Mouse (Mus musculus): ENCODE measurements at regions not wholly inside any gene's neighbourhood (a gene's known extent, or its start where the extent isn't known, plus 50 kb on each side); places are given as distances from the start of the nearest gene placed in this dataset.

GRCm38 (mm10) chr3:68808866-68809265 is 60.5 kb upstream of the 1110032F04Rik start:
- DNase-seq (ENCODE audit: low spot score) (no peak), ATAC-seq (replicated peaks; ENCODE audit: insufficient number of reproducible peaks, low FRiP score, low TSS enrichment, low read depth) (no peak)
- Histone ChIP-seq H3K27ac (replicated peaks; ENCODE audit: low read depth, low read length) (no peak overlapping the region), H3K9me3 (replicated peaks; ENCODE audit: control insufficient read depth, low read length) (no peaks in the 10 kb centered on the region), H3K4me1 (ENCODE audit: control insufficient read depth, insufficient read depth, low read length) (no peaks in the 10 kb centered on the region), H3K4me3 (ENCODE audit: low read depth, low read length) (no peak overlapping the region), H3K27me3 (ENCODE audit: control insufficient read depth, insufficient read depth, low read length) (no peaks in the 10 kb centered on the region), H3K9ac (replicated peaks; ENCODE audit: low read length) (no peak overlapping the region), H3K36me3 (replicated peaks; ENCODE audit: control insufficient read depth, insufficient read depth, low read depth, low read length) (no peaks in the 10 kb centered on the region), H3K4me2 (ENCODE audit: low read depth, low read length) (no peak overlapping the region)
- 86% methylated on average over 2 of the region's 2 CpGs for WGBS

- 83% methylated on average over 3 of the region's 3 CpGs for WGBS
- no peak for ATAC-seq (replicated peaks; ENCODE audit: insufficient number of reproducible peaks, low FRiP score, low TSS enrichment, low read depth)
- H3K4me1 ChIP-seq (ENCODE audit: control insufficient read depth, insufficient read depth, low read length): no peaks in the 10 kb centered on the region
These were observed 55.9 kb upstream of the 1110032F04Rik start for GRCm38 (mm10) chr3:68813461-68813860.

GRCm38 (mm10) chr3:68814011-68814690 is 55.2 kb upstream of the 1110032F04Rik start:
- H3K27me3 ChIP-seq (ENCODE audit: control insufficient read depth, insufficient read depth, low read length): no peaks in the 10 kb centered on the region
- WGBS: 88% methylated on average over 9 of the region's 9 CpGs
- ATAC-seq (replicated peaks; ENCODE audit: insufficient number of reproducible peaks, low FRiP score, low TSS enrichment, low read depth): no peak

More at GRCm38 (mm10) chr3:68813461-68813860, 55.9 kb upstream of the 1110032F04Rik start:
- no peak for DNase-seq (ENCODE audit: low spot score)
- Histone ChIP-seq H3K4me2 (ENCODE audit: low read depth, low read length) (no peak overlapping the region), H3K27ac (replicated peaks; ENCODE audit: low read depth, low read length) (no peak overlapping the region), H3K27me3 (ENCODE audit: control insufficient read depth, insufficient read depth, low read length) (no peaks in the 10 kb centered on the region), H3K9me3 (replicated peaks; ENCODE audit: control insufficient read depth, low read length) (no peaks in the 10 kb centered on the region), H3K4me3 (ENCODE audit: low read depth, low read length) (no peak overlapping the region), H3K9ac (replicated peaks; ENCODE audit: low read length) (no peak overlapping the region), H3K36me3 (replicated peaks; ENCODE audit: control insufficient read depth, insufficient read depth, low read depth, low read length) (no peaks in the 10 kb centered on the region)

GRCm38 (mm10) chr3:68815621-68816020 is 53.8 kb upstream of the 1110032F04Rik start:
- ATAC-seq (replicated peaks; ENCODE audit: insufficient number of reproducible peaks, low FRiP score, low TSS enrichment, low read depth): no peak
- Histone ChIP-seq H3K4me1 (ENCODE audit: control insufficient read depth, insufficient read depth, low read length) (no peaks in the 10 kb centered on the region), H3K27me3 (ENCODE audit: control insufficient read depth, insufficient read depth, low read length) (no peaks in the 10 kb centered on the region), H3K27ac (replicated peaks; ENCODE audit: low read depth, low read length) (no peak overlapping the region), H3K9me3 (replicated peaks; ENCODE audit: control insufficient read depth, low read length) (no peaks in the 10 kb centered on the region), H3K4me2 (ENCODE audit: low read depth, low read length) (no peak overlapping the region), H3K4me3 (ENCODE audit: low read depth, low read length) (no peak overlapping the region), H3K36me3 (replicated peaks; ENCODE audit: control insufficient read depth, insufficient read depth, low read depth, low read length) (no peaks in the 10 kb centered on the region), H3K9ac (replicated peaks; ENCODE audit: low read length) (no peak overlapping the region)
- DNase-seq (ENCODE audit: low spot score): no peak
- WGBS: 88% methylated on average over 6 of the region's 6 CpGs

More at GRCm38 (mm10) chr3:68814011-68814690, 55.2 kb upstream of the 1110032F04Rik start:
- no peak for DNase-seq (ENCODE audit: low spot score)
- Histone ChIP-seq H3K9ac (replicated peaks; ENCODE audit: low read length) (no peak overlapping the region), H3K4me3 (ENCODE audit: low read depth, low read length) (no peak overlapping the region), H3K4me1 (ENCODE audit: control insufficient read depth, insufficient read depth, low read length) (no peaks in the 10 kb centered on the region), H3K36me3 (replicated peaks; ENCODE audit: control insufficient read depth, insufficient read depth, low read depth, low read length) (no peaks in the 10 kb centered on the region), H3K9me3 (replicated peaks; ENCODE audit: control insufficient read depth, low read length) (no peaks in the 10 kb centered on the region), H3K4me2 (ENCODE audit: low read depth, low read length) (no peak overlapping the region), H3K27ac (replicated peaks; ENCODE audit: low read depth, low read length) (no peak overlapping the region)

GRCm38 (mm10) chr3:68817321-68817720 is 52.1 kb upstream of the 1110032F04Rik start:
- H3K27me3 ChIP-seq (ENCODE audit: control insufficient read depth, insufficient read depth, low read length): no peaks in the 10 kb centered on the region
- no peak overlapping the region for H3K27ac ChIP-seq (replicated peaks; ENCODE audit: low read depth, low read length)
- H3K4me1 ChIP-seq (ENCODE audit: control insufficient read depth, insufficient read depth, low read length): no peaks in the 10 kb centered on the region
- no peak overlapping the region for H3K4me3 ChIP-seq (ENCODE audit: low read depth, low read length)
- H3K9ac ChIP-seq (replicated peaks; ENCODE audit: low read length): no peak overlapping the region
- ATAC-seq (replicated peaks; ENCODE audit: insufficient number of reproducible peaks, low FRiP score, low TSS enrichment, low read depth): no peak
- DNase-seq (ENCODE audit: low spot score): no peak
- WGBS: 78% methylated on average over 2 of the region's 2 CpGs
- H3K36me3 ChIP-seq (replicated peaks; ENCODE audit: control insufficient read depth, insufficient read depth, low read depth, low read length): no peaks in the 10 kb centered on the region
- no peak overlapping the region for H3K4me2 ChIP-seq (ENCODE audit: low read depth, low read length)
- H3K9me3 ChIP-seq (replicated peaks; ENCODE audit: control insufficient read depth, low read length): no peaks in the 10 kb centered on the region

Measured in embryonic facial prominence, embryonic 11.5 days (tissue).